Mouse (Mus musculus) right cerebral cortex, adult 2 months (tissue): ENCODE data around the gene Csf2ra.
"Not testable (repeated sequence)": the region's sequence is repeated elsewhere in the genome, so short reads cannot be mapped to it uniquely, and the experiment has no call there.

ENCODE experiments used
- DNase-seq, 2 experiments: peaks; one replicate each; pipeline ENCODE4 v3.0.0; 2021 to 2022; ENCODE audit warnings: low spot score in 2 of 2

Csf2ra gene

GRCm38 (mm10) chr19:61224678-61225525 lies 3.3 kb downstream of the Csf2ra start:
- DNase-seq: peak in 1 of 2 experiments; percentile 5

- no peak for DNase-seq
These were observed 4.4 kb downstream of the Csf2ra start for GRCm38 (mm10) chr19:61223706-61224328.

GRCm38 (mm10) chr19:61207506-61207905 lies 20.7 kb downstream of the Csf2ra start:
- not testable (repeated sequence) for DNase-seq

GRCm38 (mm10) chr19:61199836-61200235 lies 28.4 kb downstream of the Csf2ra start:
- DNase-seq: peak; percentile 7 to 36

GRCm38 (mm10) chr19:61199316-61199715 lies 28.9 kb downstream of the Csf2ra start:
- DNase-seq: peak; percentile 88 to 95

- not testable (repeated sequence) for DNase-seq
These were observed 44.6 kb downstream of the Csf2ra start, which contains the start of gene Gm6020 for GRCm38 (mm10) chr19:61183590-61183989. TSS of gene Gm6020 (plus strand) at chr19:61183890.

GRCm38 (mm10) chr19:61175756-61176324 lies 52.4 kb downstream of the Csf2ra start, which contains the start of gene Gm7102:
TSS of gene Gm7102 (minus strand) at chr19:61176309.
- DNase-seq: no peak
